Mouse (Mus musculus) lung, embryonic 14.5 days (tissue): Measurements from ENCODE around the gene Elk4. TPM values are rescaled to one million over a fixed set of nuclear protein-coding genes. Genes with fewer than 3 reads are reported as not detected.

Experiments used
- ATAC-seq: fragments of 200-750 bp; cut with Nextera tagmentation; 2 replicates; pipeline ENCODE4 v1.8.0; 2017; ENCODE audit warnings: mild to moderate bottlenecking, moderate TSS enrichment, moderate library complexity; ENCODE audit not compliant: insufficient read depth
- DNase-seq: peaks from one replicate; pipeline ENCODE4 v3.0.0-alpha.2; 2015
- H3K27ac ChIP-seq: fragments of 300-500 bp; sonication (generic); 2 replicates; pipeline ENCODE4 v1.5.1; 2014; ENCODE audit warnings: low read depth, mild to moderate bottlenecking, moderate library complexity
- H3K27me3 ChIP-seq: fragments of 300-500 bp; sonication (generic); 2 replicates; pipeline ENCODE4 v1.6.1; 2014; ENCODE audit warnings: low read length, control low read depth; ENCODE audit not compliant: insufficient read depth
- H3K36me3 ChIP-seq: fragments of 300-500 bp; sonication (generic); 2 replicates; pipeline ENCODE4 v1.6.1; 2014; ENCODE audit warnings: control low read depth; ENCODE audit not compliant: insufficient read depth
- H3K4me1 ChIP-seq: fragments of 300-500 bp; sonication (generic); 2 replicates; pipeline ENCODE4 v1.6.1; 2014; ENCODE audit warnings: antibody characterized with exemption, control low read depth; ENCODE audit not compliant: insufficient read depth
- H3K4me2 ChIP-seq: fragments of 300-500 bp; sonication (generic); 2 replicates; pipeline ENCODE4 v1.6.1; 2014; ENCODE audit warnings: mild to moderate bottlenecking
- H3K4me3 ChIP-seq: fragments of 300-500 bp; sonication (generic); 2 replicates; pipeline ENCODE4 v1.5.1; 2014; ENCODE audit warnings: low read depth, low read length
- H3K9ac ChIP-seq: fragments of 300-500 bp; sonication (generic); 2 replicates; pipeline ENCODE4 v1.6.1; 2014
- H3K9me3 ChIP-seq: fragments of 300-500 bp; sonication (generic); 2 replicates; pipeline ENCODE4 v1.6.1; 2016; ENCODE audit warnings: low read depth, low read length, control low read depth
- CTCF ChIP-seq: IDR thresholded peaks from 2 replicates; pipeline ENCODE4 v1.5.1; 2016; ENCODE audit warnings: antibody characterized with exemption, low read depth
- WGBS: fragments of 180-500 bp; shearing (Covaris S2); extraction: QIAGEN DNeasy Blood & Tissue Kit; methylation state at CpG from one replicate; pipeline ENCODE4 v1.1.7; 2014; 5-methylcytosine and 5-hydroxymethylcytosine counted together
- polyA plus RNA-seq: library from polyadenylated mRNA; unstranded; fragments of >200 nt; fragmentation: Nextera tagmentation; extraction: Ambion mirVana; gene quantifications from 2 replicates; pipeline ENCODE4 v1.2.1, GENCODE M21; 2014

Elk4 gene
- polyA plus RNA-seq, 1 experiment from 2014 or later, result 41.3 TPM

- no peak overlapping the region for H3K9ac ChIP-seq
- H3K9me3 ChIP-seq, result no peaks in the 10 kb centered on the region
- H3K27me3 ChIP-seq, result peaks cover 41% of the 10 kb centered on the region
- H3K4me3 ChIP-seq, result no peak overlapping the region
- WGBS, result 68% methylated on average over 8 of the region's 8 CpGs
- no peak for ATAC-seq
- H3K4me1 ChIP-seq, result no peaks in the 10 kb centered on the region
- H3K27ac ChIP-seq, result no peak overlapping the region
- no peak overlapping the region for H3K4me2 ChIP-seq
- no peak for DNase-seq
- no peaks in the 10 kb centered on the region for H3K36me3 ChIP-seq
- TF ChIP-seq CTCF, result no peak
These were observed 58.2 kb downstream of the Elk4 start for GRCm38 (mm10) chr1:132065475-132066172.

GRCm38 (mm10) chr1:132067261-132068255 lies 60.2 kb downstream of the Elk4 start, which contains the start of gene Mfsd4a:
TSS of gene Mfsd4a (minus strand) at chr1:132068062.
- no peak for TF ChIP-seq CTCF
- WGBS, result 2% methylated on average over 75 of the region's 80 CpGs
- Histone ChIP-seq H3K4me2 (peak within 1 kb of the TSS; percentile 97), H3K27me3 (peaks cover 41% of the 10 kb centered on the region), H3K9ac (peak within 1 kb of the TSS; percentile 54), H3K4me3 (peak within 1 kb of the TSS; percentile 43), H3K27ac (no peak within 1 kb of the TSS), H3K4me1 (no peaks in the 10 kb centered on the region), H3K36me3 (no peaks in the 10 kb centered on the region), H3K9me3 (no peaks in the 10 kb centered on the region)
- ATAC-seq, result peak; percentile 91
- peak; percentile 73 for DNase-seq

GRCm38 (mm10) chr1:132069436-132069835 lies 62.0 kb downstream of the Elk4 start:
- Histone ChIP-seq H3K27me3 (peaks cover 41% of the 10 kb centered on the region), H3K4me2 (no peak overlapping the region), H3K4me3 (no peak overlapping the region), H3K4me1 (no peaks in the 10 kb centered on the region), H3K27ac (no peak overlapping the region), H3K9me3 (no peaks in the 10 kb centered on the region), H3K9ac (no peak overlapping the region), H3K36me3 (no peaks in the 10 kb centered on the region)
- TF ChIP-seq CTCF, result no peak
- DNase-seq, result no peak
- no peak for ATAC-seq
- 84% methylated on average over 8 of the region's 8 CpGs for WGBS

GRCm38 (mm10) chr1:132070659-132071058 lies 63.3 kb downstream of the Elk4 start:
- H3K4me1 ChIP-seq, result no peaks in the 10 kb centered on the region
- no peaks in the 10 kb centered on the region for H3K36me3 ChIP-seq
- H3K27me3 ChIP-seq, result peaks cover 38% of the 10 kb centered on the region
- H3K9ac ChIP-seq, result no peak overlapping the region
- no peak overlapping the region for H3K4me3 ChIP-seq
- no peak overlapping the region for H3K27ac ChIP-seq
- H3K9me3 ChIP-seq, result no peaks in the 10 kb centered on the region
- ATAC-seq (no peak), DNase-seq (no peak)
- no peak overlapping the region for H3K4me2 ChIP-seq
- 82% methylated on average over 3 of the region's 3 CpGs for WGBS
- TF ChIP-seq CTCF, result no peak

GRCm38 (mm10) chr1:132075576-132075975 lies 68.2 kb downstream of the Elk4 start:
- DNase-seq, result no peak
- 77% methylated on average over 10 of the region's 10 CpGs for WGBS
- Histone ChIP-seq H3K9me3 (no peaks in the 10 kb centered on the region), H3K4me1 (no peaks in the 10 kb centered on the region), H3K4me2 (no peak overlapping the region), H3K4me3 (no peak overlapping the region), H3K27ac (no peak overlapping the region), H3K9ac (no peak overlapping the region), H3K36me3 (no peaks in the 10 kb centered on the region), H3K27me3 (no peaks in the 10 kb centered on the region)
- no peak for ATAC-seq
- no peak for TF ChIP-seq CTCF

- Histone ChIP-seq H3K9ac (no peak overlapping the region), H3K9me3 (no peaks in the 10 kb centered on the region), H3K4me2 (no peak overlapping the region), H3K27ac (no peak overlapping the region), H3K36me3 (no peaks in the 10 kb centered on the region), H3K4me3 (no peak overlapping the region), H3K27me3 (no peaks in the 10 kb centered on the region), H3K4me1 (no peaks in the 10 kb centered on the region)
- ATAC-seq (no peak), DNase-seq (no peak)
- no peak for TF ChIP-seq CTCF
- WGBS, result 77% methylated on average over 2 of the region's 2 CpGs
These were observed 71.0 kb downstream of the Elk4 start for GRCm38 (mm10) chr1:132078413-132078812.

Other genes starting within 250 kb of the Elk4 start
- 0.08 and 0.50 TPM in 2 replicates for gene Pm20d1, start 210.2 kb upstream of the Elk4 start, polyA plus RNA-seq
- gene Slc41a1, start 180.1 kb upstream of the Elk4 start, polyA plus RNA-seq, result 10.3 and 11.4 TPM in 2 replicates
- gene Rab29, start 140.4 kb upstream of the Elk4 start, polyA plus RNA-seq, result 13.8 and 14.6 TPM in 2 replicates
- 64.9 and 66.1 TPM in 2 replicates for gene Nucks1, start 97.1 kb upstream of the Elk4 start, polyA plus RNA-seq
- gene Slc45a3, start 44.6 kb upstream of the Elk4 start, polyA plus RNA-seq, result 1.8 and 2.2 TPM in 2 replicates
- gene Mfsd4a, start 60.5 kb downstream of the Elk4 start, polyA plus RNA-seq, result 23.6 and 23.8 TPM in 2 replicates
- 7.3 and 8.0 TPM in 2 replicates for gene Cdk18, start 132.1 kb downstream of the Elk4 start, polyA plus RNA-seq
- gene Lemd1, start 183.8 kb downstream of the Elk4 start, polyA plus RNA-seq, result 1.9 and 3.1 TPM in 2 replicates
- gene AC124108.1, start 183.8 kb downstream of the Elk4 start, polyA plus RNA-seq, result 0.78 and 1.0 TPM in 2 replicates
- gene Gm10188, start 222.2 kb downstream of the Elk4 start, polyA plus RNA-seq, result not detected in 2 replicates